Mouse (Mus musculus) urinary bladder, postnatal 25 days (tissue): ENCODE measurements around the gene Dek.

Experiments used
- DNase-seq: peaks from one replicate; pipeline ENCODE4 v3.0.0; 2022; ENCODE audit warnings: low spot score

Dek gene

DNA sequence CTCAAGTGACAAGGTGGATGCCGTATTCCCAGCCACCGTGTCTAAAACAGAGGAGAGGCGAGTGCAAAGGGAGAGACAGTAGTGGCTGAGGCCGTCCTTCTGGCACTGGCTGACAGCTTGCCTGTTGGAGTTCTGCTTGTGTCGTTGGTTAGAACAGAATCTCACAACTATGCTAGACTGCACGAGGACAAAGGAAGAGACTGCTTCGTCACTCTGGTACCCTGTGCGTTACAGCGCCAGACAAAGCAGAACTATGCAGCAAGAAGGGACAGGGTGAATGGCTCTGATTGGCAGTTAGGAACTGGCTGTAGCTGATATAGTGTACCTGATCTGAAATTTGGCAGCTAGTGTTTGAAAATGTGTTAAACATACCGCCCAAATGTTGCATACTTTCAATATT is 52.0 kb downstream of the Dek start:
- DNase-seq, result no peak

DNA sequence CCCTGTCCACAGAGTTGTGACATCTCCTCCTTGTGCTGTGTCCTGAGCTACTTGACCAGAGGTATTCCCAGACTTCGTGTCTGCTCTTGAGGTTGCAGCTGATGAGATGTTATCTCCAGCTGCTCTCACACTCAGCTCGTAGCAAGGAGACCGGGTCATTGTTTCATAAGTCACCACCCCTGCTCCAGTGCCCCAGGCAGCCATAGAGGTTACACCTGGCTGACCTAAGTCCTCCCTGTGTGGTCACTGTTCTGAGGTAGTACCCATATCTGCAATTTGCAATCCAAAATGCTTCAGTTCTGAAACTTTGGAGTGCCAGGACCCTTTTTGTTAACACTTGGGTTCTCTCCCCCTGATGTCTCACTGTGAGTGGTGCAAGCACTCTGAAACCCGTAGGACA is 56.0 kb downstream of the Dek start:
- no peak for DNase-seq

DNA sequence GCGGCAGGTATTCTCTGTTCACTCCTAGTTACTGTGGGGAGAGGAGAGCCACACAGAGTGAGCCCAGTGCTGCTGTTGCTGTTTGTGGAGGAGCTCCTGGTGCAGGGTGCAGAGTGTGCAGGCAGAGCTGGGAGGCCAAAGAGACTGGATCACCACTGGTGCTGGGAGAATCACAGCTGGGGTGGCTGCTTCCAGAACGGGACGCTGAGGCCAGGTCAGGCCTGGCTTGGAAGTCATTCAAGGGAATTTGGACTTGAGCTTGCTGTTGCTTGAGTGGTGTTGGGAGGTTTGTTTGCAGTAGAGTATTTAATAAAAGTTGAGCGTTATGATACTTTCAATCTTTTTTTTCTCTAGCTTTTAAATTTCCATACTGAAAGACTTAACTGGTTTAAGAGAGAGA is 58.0 kb downstream of the Dek start:
- no peak for DNase-seq

DNA sequence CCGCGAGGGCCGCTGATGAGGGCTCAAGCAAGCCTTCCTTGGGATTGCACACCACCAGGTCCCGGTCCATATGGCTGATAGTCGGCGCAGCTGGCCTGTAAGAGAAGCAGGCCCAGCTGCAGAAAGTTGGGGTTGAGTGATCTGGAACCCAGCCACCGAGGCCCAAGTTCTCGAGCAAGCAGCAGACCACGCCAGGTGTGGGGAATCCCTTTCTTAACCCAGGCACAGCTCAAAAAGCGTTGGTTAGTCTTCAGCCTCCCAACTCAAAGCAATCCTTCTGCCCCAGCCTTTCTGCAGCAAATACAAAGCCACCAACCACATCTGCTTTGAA is 61.4 kb downstream of the Dek start, which contains the start of gene Tpmt:
TSS of gene Tpmt (minus strand) at position 121 of the 331 bp plus-strand sequence.
- no peak for DNase-seq

DNA sequence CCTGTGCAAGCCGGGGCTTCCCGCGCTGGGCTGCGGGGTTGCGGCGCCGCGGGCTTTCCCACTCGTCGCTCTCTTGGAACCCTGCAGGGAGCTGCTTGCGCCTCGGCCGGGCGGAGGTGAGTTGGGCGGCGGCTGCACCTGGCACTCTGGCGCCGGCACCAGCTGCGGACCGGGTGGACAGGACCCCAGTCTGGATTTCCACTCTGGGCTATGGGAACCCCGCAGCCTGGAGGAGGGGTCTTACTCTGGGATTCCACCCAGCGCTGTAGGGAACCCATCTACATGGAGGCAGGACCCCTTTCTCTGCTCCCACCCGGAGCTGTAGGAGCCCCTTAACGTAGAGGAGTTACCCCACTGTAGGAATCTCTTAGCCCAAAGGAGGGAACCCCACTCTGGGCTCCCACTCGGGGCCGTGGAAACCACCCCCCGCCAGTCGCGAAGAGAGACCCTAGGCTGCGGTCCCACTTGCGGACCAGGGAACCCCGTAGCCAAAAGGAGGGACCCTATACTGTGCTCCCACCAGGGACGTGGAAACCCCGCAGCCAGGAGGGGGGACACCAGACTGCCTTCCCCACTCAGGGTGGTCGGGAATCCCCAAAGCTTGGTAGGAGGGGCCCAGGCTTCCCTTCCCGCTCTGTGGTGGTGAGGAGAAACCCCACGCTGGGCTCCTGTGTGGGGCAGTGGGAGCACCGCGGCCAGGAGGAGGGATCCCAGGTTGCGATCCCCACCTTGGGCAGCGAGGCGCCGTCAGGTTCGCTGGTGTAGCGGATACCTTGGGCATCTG is 62.0 kb downstream of the Dek start:
- DNase-seq, result no peak

DNA sequence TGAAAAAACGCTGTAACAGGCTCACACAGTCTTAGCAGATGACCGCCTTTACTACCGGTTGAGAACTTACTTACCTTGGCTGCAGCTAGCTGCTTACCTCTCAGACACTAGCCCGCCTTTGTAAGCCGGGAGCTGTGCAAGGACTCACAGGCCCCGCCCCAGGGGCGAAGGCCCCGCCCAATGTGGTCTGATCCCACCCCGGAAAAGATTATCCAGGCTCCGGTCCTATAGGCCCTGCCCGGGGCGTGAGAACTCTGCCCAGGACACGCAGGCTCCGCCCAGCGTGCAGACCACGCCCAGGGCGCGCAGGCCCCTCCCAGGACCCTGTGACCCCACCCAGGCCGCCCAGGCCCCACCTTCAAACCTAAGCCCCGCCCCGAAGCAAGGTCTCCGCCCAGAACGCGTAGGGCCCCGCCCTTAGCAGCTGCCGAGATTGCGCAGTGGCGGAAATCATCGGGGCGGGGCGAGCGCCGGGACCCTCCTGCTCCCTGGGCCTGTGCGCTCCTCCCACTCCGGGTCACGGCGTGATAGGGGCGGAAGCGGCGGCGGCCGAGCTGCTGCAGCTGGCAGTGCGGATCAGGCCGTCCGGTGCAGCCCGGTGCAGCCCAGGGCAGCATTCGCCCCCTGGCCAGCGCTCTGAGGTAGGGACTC is 62.8 kb downstream of the Dek start, which contains the start of gene Kdm1b:
TSS of gene Kdm1b (plus strand) at position 470 of the 651 bp plus-strand sequence.
- peak; percentile 100 for DNase-seq

DNA sequence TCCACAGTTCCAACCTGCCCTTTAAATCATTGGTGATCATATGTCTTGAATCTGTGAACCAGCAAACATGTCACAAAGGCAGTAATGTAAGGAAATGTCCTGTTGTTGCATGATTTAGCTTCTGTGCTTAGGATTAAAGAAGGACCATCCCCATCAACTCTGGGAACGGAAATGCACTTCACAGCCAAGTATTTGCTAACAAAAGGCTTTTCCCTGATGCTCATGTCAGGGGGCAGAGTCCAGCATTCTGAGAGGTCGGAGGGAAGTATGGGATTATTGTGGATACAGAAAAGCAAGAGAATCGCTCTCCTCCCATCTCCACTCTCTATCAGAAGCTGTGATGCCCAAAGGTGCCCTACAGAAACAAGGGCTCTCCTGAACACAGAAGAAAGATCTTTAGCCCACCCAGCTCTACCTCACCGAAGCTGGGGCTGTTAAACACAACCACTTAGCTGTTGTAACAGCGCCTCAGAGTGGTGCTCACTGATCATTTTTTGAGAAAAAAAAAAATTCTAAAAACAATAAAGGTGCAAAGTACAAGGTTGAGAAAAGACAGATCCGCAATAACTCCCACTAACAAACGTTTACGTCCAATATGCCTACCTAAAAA is 63.9 kb downstream of the Dek start:
- DNase-seq, result no peak

DNA sequence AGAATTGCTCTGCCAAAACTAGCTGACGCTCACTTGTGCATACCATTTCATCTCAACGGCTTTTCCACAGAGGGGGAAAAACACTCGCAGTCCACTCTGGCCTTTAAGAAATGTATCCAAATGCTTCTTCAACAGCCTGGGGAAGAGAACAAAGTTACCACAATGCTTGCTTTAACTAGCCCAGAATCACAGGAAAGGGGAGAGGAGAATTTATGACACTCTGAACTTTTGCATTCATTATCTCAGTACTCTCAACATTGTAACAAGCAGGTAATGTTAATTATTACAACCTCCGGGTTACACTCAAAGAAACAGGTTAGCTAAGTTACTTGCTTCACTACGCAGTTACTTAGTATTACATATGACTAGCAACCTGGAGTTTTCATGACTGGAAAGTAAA is 65.9 kb downstream of the Dek start:
- DNase-seq, result no peak

DNA sequence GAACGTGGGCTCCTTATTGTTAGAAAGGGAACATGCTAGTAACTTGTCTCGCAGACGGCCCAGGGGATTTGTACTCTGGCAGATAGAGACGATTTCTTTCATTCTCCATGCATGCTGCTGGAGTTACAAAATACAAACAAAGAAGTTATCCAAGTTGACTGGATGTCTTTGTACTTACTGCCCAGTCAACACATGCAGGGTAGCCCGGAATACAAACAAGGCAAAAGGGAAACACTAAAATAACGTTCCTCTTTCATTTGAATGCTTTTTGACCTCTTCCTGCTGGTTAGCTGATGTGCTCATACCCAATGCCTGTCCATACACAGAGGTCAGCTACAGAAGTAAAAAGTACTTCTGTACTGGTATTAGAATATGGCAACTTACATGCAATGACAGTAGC is 68.1 kb downstream of the Dek start:
- DNase-seq, result no peak
